Mouse (Mus musculus) ES-E14 (cell line): ENCODE data around the gene Sema6c. TPM values are rescaled to one million over a fixed set of nuclear protein-coding genes. Genes with fewer than 3 reads are reported as not detected.

Experiments used
- DNase-seq: peaks from one replicate; pipeline ENCODE4 v3.0.0-alpha.2; 2013; ENCODE audit warnings: low read depth, low spot score
- H3K27ac ChIP-seq: 2 replicates; pipeline ENCODE4 v1.5.1; 2012; ENCODE audit warnings: low read depth, mild to moderate bottlenecking, low read length, moderate library complexity, mixed read lengths; ENCODE audit not compliant: poor library complexity, insufficient read depth, severe bottlenecking
- H3K36me3 ChIP-seq: 2 replicates; pipeline ENCODE4 v1.6.1; 2012; ENCODE audit warnings: mild to moderate bottlenecking, low read length, moderate library complexity, mixed read lengths; ENCODE audit not compliant: control insufficient read depth, poor library complexity, insufficient read depth, severe bottlenecking
- H3K4me1 ChIP-seq, 2 experiments: fragments of 150-350 bp in 1 of 2; sonication (generic) in 1 of 2; 2 replicates each; pipeline ENCODE4 v1.6.1; 2012; ENCODE audit warnings: low read length in 2 of 2, mild to moderate bottlenecking in 1 of 2, mixed read lengths in 1 of 2; ENCODE audit not compliant: control insufficient read depth in 2 of 2, insufficient read depth in 2 of 2, poor library complexity in 1 of 2
- H3K4me3 ChIP-seq, 2 experiments: fragments of 150-350 bp in 1 of 2; sonication (generic) in 1 of 2; 2 replicates each; pipeline ENCODE4 v1.5.1; 2012; ENCODE audit warnings: low read length in 2 of 2, low read depth in 1 of 2, mild to moderate bottlenecking in 1 of 2, mixed read lengths in 1 of 2; ENCODE audit not compliant: insufficient read depth in 1 of 2, poor library complexity in 1 of 2, severe bottlenecking in 1 of 2
- H3K9ac ChIP-seq: 2 replicates; pipeline ENCODE4 v1.6.1; 2012; ENCODE audit warnings: low read depth, mild to moderate bottlenecking, low read length, mixed read lengths; ENCODE audit not compliant: poor library complexity, insufficient read depth, severe bottlenecking
- H3K9me3 ChIP-seq: fragments of 150-350 bp; sonication (generic); 2 replicates; pipeline ENCODE4 v1.6.1; 2012; ENCODE audit warnings: low read depth, mild to moderate bottlenecking, low read length; ENCODE audit not compliant: control insufficient read depth, insufficient read depth
- CHD2 ChIP-seq: IDR thresholded peaks from 2 replicates; pipeline ENCODE4 v1.6.1; 2014; ENCODE audit warnings: mild to moderate bottlenecking, low read depth, low read length, inconsistent platforms
- HCFC1 ChIP-seq: IDR thresholded peaks from 2 replicates; pipeline ENCODE4 v1.6.1; 2012; ENCODE audit warnings: low read length, inconsistent platforms, borderline replicate concordance; ENCODE audit not compliant: insufficient read depth
- MAFK ChIP-seq: IDR thresholded peaks from 2 replicates; pipeline ENCODE4 v1.6.1; 2014; ENCODE audit warnings: mild to moderate bottlenecking, low read depth, low read length, inconsistent platforms; ENCODE audit not compliant: insufficient read depth
- ZC3H11A ChIP-seq: IDR thresholded peaks from 2 replicates; pipeline ENCODE4 v1.6.1; 2012; ENCODE audit warnings: low read depth, mild to moderate bottlenecking, inconsistent platforms, low read length, borderline replicate concordance
- ZNF384 ChIP-seq: IDR thresholded peaks from 2 replicates; pipeline ENCODE4 v1.6.1; 2012; ENCODE audit warnings: low read depth, low read length, inconsistent platforms
- in situ Hi-C, 2 experiments: fragments of 600-800 bp; cut with MboI; formaldehyde crosslinking; loops; one replicate each; pipeline ENCODE4 v1.15.1; 2025; ENCODE audit warnings: low sequenced_read_pairs in 2 of 2, inconsistent platforms in 1 of 2; ENCODE audit not compliant: unreplicated experiment in 2 of 2
- total RNA-seq: library from RNA; depleted of rRNA; stranded (reverse); fragments of 300-350 nt; gene quantifications from 2 replicates; pipeline ENCODE4 v1.2.3, GENCODE M21; 2012; rRNA removed

Gene Sema6c
- total RNA-seq, 1 experiment: 15.3 TPM

GRCm38 (mm10) chr3:95217255-95218134, 57.2 kb downstream of the Sema6c start, which contains the start of gene Gabpb2:
Gene Gabpb2 (minus strand): TSS chr3:95217916.
- H3K9me3 ChIP-seq: no peaks in the 10 kb centered on the region
- TF ChIP-seq ZC3H11A (no peak), MAFK (no peak), HCFC1 (peak; percentile 79), CHD2 (peak; percentile 88), ZNF384 (0 out of 2 replicates have a peak, but pooled peaks have one; percentile 32)
- peak; percentile 91 for DNase-seq
- H3K4me3 ChIP-seq: peak within 1 kb of the TSS; percentile 84 to 99
- peak within 1 kb of the TSS; percentile 99 for H3K27ac ChIP-seq
- in situ Hi-C loops: no loop called here
- peak within 1 kb of the TSS; percentile 100 for H3K9ac ChIP-seq
- H3K36me3 ChIP-seq: peaks cover 21% of the 10 kb centered on the region
- no peaks in the 10 kb centered on the region; a peak in 1 of 4 replicates for H3K4me1 ChIP-seq

- Histone ChIP-seq H3K36me3 (peaks cover 27% of the 10 kb centered on the region), H3K4me3 (peak overlapping the region; percentile 84 to 99), H3K4me1 (peaks cover 0 to 3% of the 10 kb centered on the region in 2 experiments; a peak in 2 of 4 replicates), H3K27ac (peak overlapping the region; percentile 99; the same call in 1 of the 2 replicates), H3K9ac (peak overlapping the region; percentile 100), H3K9me3 (no peaks in the 10 kb centered on the region)
- in situ Hi-C loops: no loop called here
- DNase-seq: no peak
- TF ChIP-seq ZNF384 (no peak), HCFC1 (no peak), CHD2 (no peak), MAFK (no peak), ZC3H11A (no peak)
These were observed 58.3 kb downstream of the Sema6c start for GRCm38 (mm10) chr3:95218466-95219137.

GRCm38 (mm10) chr3:95223041-95223440, 62.8 kb downstream of the Sema6c start:
- Histone ChIP-seq H3K4me3 (no peak overlapping the region), H3K9ac (no peak overlapping the region), H3K27ac (no peak overlapping the region), H3K4me1 (peaks cover 3 to 7% of the 10 kb centered on the region in 2 experiments; a peak in 2 of 4 replicates), H3K9me3 (no peaks in the 10 kb centered on the region), H3K36me3 (peaks cover 17% of the 10 kb centered on the region)
- TF ChIP-seq CHD2 (no peak), HCFC1 (no peak), ZNF384 (no peak), MAFK (no peak), ZC3H11A (no peak)
- no peak for DNase-seq
- in situ Hi-C loops: no loop called here

Other genes starting within 250 kb of the Sema6c start
- 1.5 and 2.7 TPM in 2 replicates for gene Selenbp1, start 227.4 kb upstream of the Sema6c start, total RNA-seq
- gene Rfx5, start 206.4 kb upstream of the Sema6c start, total RNA-seq: 6.1 and 9.0 TPM in 2 replicates
- gene Pi4kb, start 185.7 kb upstream of the Sema6c start, total RNA-seq: 29.7 and 34.4 TPM in 2 replicates
- 19.8 and 20.6 TPM in 2 replicates for gene Zfp687, start 145.0 kb upstream of the Sema6c start, total RNA-seq
- 258 and 291 TPM in 2 replicates for gene Psmd4, start 117.8 kb upstream of the Sema6c start, total RNA-seq
- 23.2 and 30.7 TPM in 2 replicates for gene Pip5k1a, start 53.5 kb upstream of the Sema6c start, total RNA-seq
- gene Vps72, start 49.4 kb upstream of the Sema6c start, total RNA-seq: 34.4 and 35.7 TPM in 2 replicates
- gene Tmod4, start 36.0 kb upstream of the Sema6c start, total RNA-seq: 0.36 TPM in 1 of 2 replicates, not detected in the other
- gene Scnm1, start 26.4 kb upstream of the Sema6c start, total RNA-seq: 38.1 and 39.2 TPM in 2 replicates
- gene Lysmd1, start 26.4 kb upstream of the Sema6c start, total RNA-seq: 4.4 and 5.1 TPM in 2 replicates
- gene Tnfaip8l2, start 18.1 kb upstream of the Sema6c start, total RNA-seq: 1.0 and 1.3 TPM in 2 replicates
- gene Gabpb2, start 57.5 kb downstream of the Sema6c start, total RNA-seq: 28.7 and 30.7 TPM in 2 replicates
- gene Cdc42se1, start 68.3 kb downstream of the Sema6c start, total RNA-seq: 43.2 and 51.4 TPM in 2 replicates
- 5.3 and 10.1 TPM in 2 replicates for gene Mllt11, start 71.7 kb downstream of the Sema6c start, total RNA-seq
- gene Gm128, start 81.1 kb downstream of the Sema6c start, total RNA-seq: 2.0 and 3.0 TPM in 2 replicates
- 6.7 and 16.0 TPM in 2 replicates for gene Bnipl, start 90.7 kb downstream of the Sema6c start, total RNA-seq
- 48.8 and 54.5 TPM in 2 replicates for gene Mindy1, start 120.9 kb downstream of the Sema6c start, total RNA-seq
- 26.4 and 29.5 TPM in 2 replicates for gene Prune1, start 121.6 kb downstream of the Sema6c start, total RNA-seq
- 0.58 and 1.1 TPM in 2 replicates for gene Anxa9, start 146.7 kb downstream of the Sema6c start, total RNA-seq
- gene Cers2, start 154.3 kb downstream of the Sema6c start, total RNA-seq: 87.6 and 101 TPM in 2 replicates
- 54.7 and 59.1 TPM in 2 replicates for gene Setdb1, start 196.7 kb downstream of the Sema6c start, total RNA-seq
- gene 4930558C23Rik, start 242.4 kb downstream of the Sema6c start, total RNA-seq: 0.31 TPM in 1 of 2 replicates, not detected in the other